Mouse (Mus musculus): Measurements from ENCODE around the gene Setmar.

Gene Setmar

GRCm38 (mm10) chr6:108114971-108115370 lies 50.1 kb downstream of the Setmar start:
- no peak for DNase-seq (ENCODE audit: extremely low spot score)

DNA sequence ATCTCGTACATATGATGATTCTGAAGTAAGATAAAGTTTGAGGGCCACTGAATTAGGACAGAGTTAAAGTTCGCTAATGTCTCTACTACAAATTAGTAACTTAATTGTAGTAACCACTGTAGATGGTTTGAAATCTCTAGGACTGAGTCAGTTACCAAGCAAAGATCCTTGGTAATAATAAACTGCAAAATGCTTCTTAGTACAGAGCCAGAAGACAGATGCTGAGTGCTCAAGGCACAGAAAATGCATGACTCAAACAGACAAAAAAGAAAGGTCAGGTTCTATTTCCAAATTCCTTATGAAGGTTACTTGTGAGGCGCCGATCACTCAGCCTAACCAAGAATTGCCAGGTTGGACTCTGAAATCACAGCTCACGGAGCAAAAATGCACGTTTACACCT lies 53.0 kb downstream of the Setmar start:
- DNase-seq (ENCODE audit: extremely low spot score) = no peak

DNA sequence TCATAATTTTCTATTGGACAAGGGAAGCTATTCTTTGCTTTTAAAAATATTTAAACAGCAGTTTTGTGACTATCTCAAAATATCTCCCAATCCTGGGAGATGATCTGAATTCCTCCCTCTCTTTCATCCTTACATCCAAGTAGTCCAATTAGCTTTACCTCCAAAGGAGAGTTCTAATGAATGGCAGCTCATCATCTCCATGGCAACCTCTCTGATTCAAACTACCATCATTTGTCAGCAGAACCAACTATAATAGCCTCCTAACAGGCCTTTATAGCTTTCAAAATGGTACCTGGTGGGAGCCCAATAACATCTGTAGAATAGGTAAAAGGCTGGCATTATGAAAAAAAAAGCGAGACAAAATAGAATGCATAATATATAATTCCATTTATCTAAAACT lies 60.6 kb downstream of the Setmar start:
- no peak for DNase-seq (ENCODE audit: extremely low spot score)

DNA sequence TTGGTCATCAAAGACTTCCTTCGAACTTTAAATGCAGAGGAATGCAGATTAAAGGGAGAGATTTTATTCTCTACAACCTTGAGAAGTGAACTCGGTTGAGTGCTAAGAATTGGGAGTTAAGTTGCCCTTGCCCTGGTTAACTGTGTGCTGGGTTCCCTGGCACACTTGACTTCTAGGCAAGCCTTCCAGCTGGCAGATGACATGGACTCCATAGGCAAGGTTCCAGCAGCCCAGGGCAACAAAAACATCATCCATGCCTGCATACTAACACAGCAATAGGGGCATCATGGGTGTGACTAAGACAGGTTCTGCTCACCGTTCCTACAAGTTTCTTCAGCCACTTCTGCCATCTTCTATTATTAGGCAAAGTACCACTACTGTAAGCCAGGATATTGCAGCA lies 61.8 kb downstream of the Setmar start:
- no peak for DNase-seq (ENCODE audit: extremely low spot score)
